Mouse (Mus musculus): ENCODE data around the gene Olfr486.
"Not testable (repeated sequence)": the region's sequence is repeated elsewhere in the genome, so short reads cannot be mapped to it uniquely, and the experiment has no call there.

Gene Olfr486

GRCm38 (mm10) chr7:108172642-108173041 lies at the start of gene Olfr486:
Gene Olfr486 (minus strand): TSS chr7:108172742.
- DNase-seq: not testable (repeated sequence)

GRCm38 (mm10) chr7:108214536-108214935 lies 42.0 kb upstream of the Olfr486 start, which contains the start of gene Olfr487:
Gene Olfr487 (minus strand): TSS chr7:108214636.
- not testable (repeated sequence) for DNase-seq

GRCm38 (mm10) chr7:108196938-108197337 lies 24.4 kb upstream of the Olfr486 start:
- DNase-seq: no peak

- DNase-seq: not testable (repeated sequence)
These were observed 23.8 kb upstream of the Olfr486 start for GRCm38 (mm10) chr7:108196337-108196736.

- DNase-seq: not testable (repeated sequence)
These were observed 20.2 kb upstream of the Olfr486 start for GRCm38 (mm10) chr7:108192714-108193113.

GRCm38 (mm10) chr7:108191196-108191595 lies 18.7 kb upstream of the Olfr486 start:
- not testable (repeated sequence) for DNase-seq

- not testable (repeated sequence) for DNase-seq
These were observed 12.7 kb upstream of the Olfr486 start for GRCm38 (mm10) chr7:108185237-108185636.

GRCm38 (mm10) chr7:108184401-108184800 lies 11.9 kb upstream of the Olfr486 start:
- DNase-seq: not testable (repeated sequence)

- no peak for DNase-seq
These were observed 12.8 kb downstream of the Olfr486 start, which contains the start of gene Olfr485 for GRCm38 (mm10) chr7:108159771-108160170. Gene Olfr485 (minus strand): TSS chr7:108159871.

GRCm38 (mm10) chr7:108127349-108127748 lies 45.2 kb downstream of the Olfr486 start, which contains the start of gene Olfr484:
Gene Olfr484 (minus strand): TSS chr7:108127449.
- DNase-seq: no peak
